Mouse (Mus musculus): ENCODE results near the gene Tcp11l2. TPM values are rescaled to one million over a fixed set of nuclear protein-coding genes. Genes with fewer than 3 reads are reported as not detected.

Gene Tcp11l2
- polyA plus RNA-seq, 1 experiment from 2014 or later = 19.5 TPM

DNA sequence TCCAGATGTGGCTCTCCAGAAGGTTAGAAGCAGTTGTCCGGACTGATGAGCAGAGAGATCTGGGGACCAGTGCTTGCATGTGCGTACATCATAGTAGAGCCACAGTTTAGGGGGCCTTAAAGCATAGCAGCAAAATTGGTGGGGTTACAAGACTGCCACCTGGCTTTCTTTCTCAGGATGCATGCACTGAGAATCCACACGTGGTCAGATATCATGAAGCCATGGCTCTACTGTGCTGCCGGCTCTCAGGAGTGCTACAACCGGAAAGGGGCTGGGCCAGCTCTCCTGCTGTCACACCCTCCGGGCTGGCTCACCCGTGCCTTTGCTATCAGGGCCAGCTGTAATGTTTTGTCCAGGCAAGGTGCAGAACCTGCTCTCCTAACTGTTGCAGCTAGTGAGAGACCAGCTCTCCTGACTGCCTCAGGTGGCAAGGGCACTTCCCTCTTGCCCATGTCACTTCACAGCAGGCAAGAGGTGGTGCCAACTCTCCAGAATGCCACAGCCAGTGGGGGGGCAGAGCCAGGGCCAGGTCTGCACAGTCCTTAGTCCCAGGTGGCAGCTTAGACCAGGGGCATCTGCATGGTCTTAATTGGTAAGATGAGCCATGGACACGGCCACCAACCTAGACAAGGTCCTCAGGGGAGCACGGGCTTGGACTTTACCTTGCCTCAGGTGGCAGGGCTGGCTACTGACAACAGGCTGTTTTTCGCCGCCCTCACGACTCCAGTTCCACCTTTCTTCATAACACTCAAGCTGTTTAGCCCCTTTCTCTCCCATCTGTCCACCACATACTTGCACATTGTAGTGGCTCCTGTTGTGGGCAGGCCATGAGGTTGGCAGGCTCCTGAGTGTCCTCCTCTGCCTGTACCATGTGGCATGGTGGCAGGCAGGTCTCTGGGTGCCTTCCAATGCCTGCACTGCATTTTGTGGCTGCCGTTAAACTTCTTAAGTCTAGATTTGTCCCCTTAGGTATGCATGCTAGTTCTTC is 13.6 kb upstream of the Tcp11l2 start:
- H3K4me3 ChIP-seq (replicated peaks) = no peak overlapping the region
- H3K9me3 ChIP-seq = no peaks in the 10 kb centered on the region; the same call in 1 of the 2 replicates
- no peak overlapping the region for H3K9ac ChIP-seq (replicated peaks)
- H3K36me3 ChIP-seq = no peaks in the 10 kb centered on the region
- H3K27ac ChIP-seq = no peak overlapping the region
- H3K4me1 ChIP-seq (replicated peaks) = no peaks in the 10 kb centered on the region
- 75% methylated on average over 13 of the region's 13 CpGs for WGBS
- 0 out of 2 replicates have a peak, but pooled peaks have one; percentile 34 for ATAC-seq
- H3K27me3 ChIP-seq = no peaks in the 10 kb centered on the region
- H3K4me2 ChIP-seq (replicated peaks) = no peak overlapping the region

DNA sequence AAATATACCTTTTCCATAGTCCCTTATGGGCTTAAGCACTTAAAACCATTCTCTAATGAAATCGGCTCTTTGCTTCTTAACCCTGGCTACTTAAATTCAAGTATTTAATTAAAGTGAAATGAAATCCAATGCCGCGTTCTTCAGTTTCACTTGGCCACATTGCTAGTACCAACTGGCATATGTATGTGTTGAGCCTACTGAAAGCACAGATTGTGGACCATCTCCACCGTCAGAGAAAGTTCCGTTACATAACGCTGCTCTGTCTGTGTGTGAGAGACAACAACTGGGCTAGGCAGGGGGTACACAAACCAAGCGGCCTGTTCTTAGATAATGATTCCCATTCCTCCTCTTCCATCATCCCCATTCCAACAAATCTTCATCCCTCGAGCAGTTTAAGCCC is 12.0 kb upstream of the Tcp11l2 start:
- no peak overlapping the region for H3K4me3 ChIP-seq (replicated peaks)
- H3K9ac ChIP-seq (replicated peaks) = no peak overlapping the region
- no peaks in the 10 kb centered on the region for H3K4me1 ChIP-seq (replicated peaks)
- ATAC-seq = no peak
- 89% methylated on average over 8 of the region's 8 CpGs for WGBS
- no peaks in the 10 kb centered on the region for H3K9me3 ChIP-seq
- no peaks in the 10 kb centered on the region for H3K36me3 ChIP-seq
- no peaks in the 10 kb centered on the region for H3K27me3 ChIP-seq
- no peak overlapping the region for H3K27ac ChIP-seq
- no peak overlapping the region for H3K4me2 ChIP-seq (replicated peaks)

DNA sequence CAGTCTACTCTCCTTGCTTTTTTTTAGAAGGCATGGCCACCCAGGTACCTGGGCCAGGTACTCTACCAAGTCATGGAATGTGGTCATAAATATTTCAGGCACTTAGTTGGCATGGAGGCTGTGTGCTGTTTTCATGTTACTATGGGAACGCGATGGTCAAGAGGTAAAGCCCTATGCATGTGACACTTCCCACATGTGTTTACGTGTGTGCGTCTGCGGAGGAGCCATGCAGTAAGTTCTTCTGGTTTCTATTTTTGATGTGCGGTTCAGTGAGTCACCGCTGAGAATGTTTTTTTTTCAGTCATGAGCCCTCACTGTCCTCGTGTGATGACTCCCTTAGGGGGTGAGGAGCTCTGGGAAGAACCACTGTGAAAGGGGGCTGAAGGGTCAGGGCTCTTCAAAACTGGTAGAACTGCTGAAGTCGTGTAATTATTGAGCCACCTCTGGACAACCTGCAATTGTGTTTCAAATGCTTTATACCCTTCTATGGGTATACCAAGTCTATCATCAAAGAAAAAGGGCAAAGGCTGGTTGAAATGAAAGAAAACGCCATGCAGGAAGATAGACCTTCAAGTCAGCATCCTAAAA is 5.3 kb upstream of the Tcp11l2 start:
- WGBS = 81% methylated on average over 10 of the region's 10 CpGs
- H3K4me3 ChIP-seq (replicated peaks) = no peak overlapping the region
- H3K4me1 ChIP-seq (replicated peaks) = 0 out of 2 replicates have a peak, but pooled peaks cover 3% of the 10 kb centered on the region
- no peak overlapping the region for H3K9ac ChIP-seq (replicated peaks)
- no peak overlapping the region for H3K27ac ChIP-seq
- H3K36me3 ChIP-seq = no peaks in the 10 kb centered on the region
- H3K4me2 ChIP-seq (replicated peaks) = no peak overlapping the region
- H3K9me3 ChIP-seq = no peaks in the 10 kb centered on the region
- 0 out of 2 replicates have a peak, but pooled peaks cover 10% of the 10 kb centered on the region for H3K27me3 ChIP-seq
- ATAC-seq = no peak

DNA sequence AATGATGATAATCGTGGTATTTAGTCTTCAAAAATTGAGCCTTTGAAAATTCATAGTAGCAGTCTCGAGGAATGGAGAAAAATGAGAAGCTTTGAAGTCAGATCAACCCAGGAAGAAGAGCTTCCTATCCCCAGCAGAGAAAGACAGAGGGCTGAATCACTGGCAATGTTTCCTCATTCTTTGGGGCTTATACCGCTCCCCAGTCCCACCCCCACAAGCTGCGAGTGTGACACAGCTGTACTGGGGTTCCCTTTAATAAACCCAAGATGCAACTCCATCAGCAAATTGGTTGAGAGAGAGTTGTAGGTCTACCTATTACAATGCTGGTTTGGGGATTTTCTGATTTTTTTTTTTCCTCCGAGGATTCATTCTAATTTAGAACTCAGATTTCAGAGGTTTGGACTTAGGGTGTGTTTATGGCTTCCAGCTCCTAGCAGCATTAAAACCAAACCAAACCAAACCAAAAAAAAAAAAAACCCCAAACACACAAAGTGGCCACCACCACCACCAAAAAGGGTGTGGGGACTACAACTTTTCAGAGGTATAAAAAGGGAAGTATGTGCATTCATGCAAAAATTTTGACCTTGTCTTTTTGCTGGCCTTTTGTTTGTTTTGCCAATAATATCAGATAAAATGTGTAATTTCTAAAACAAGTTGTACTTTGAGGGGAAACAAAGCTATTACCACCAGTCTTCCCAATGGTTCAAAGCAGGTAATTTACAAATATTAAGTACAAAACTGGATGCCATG is 2.6 kb upstream of the Tcp11l2 start:
- WGBS = 71% methylated on average over 5 of the region's 5 CpGs
- Histone ChIP-seq H3K27ac (no peak overlapping the region), H3K27me3 (peaks cover 15% of the 10 kb centered on the region; the same call in 1 of the 2 replicates), H3K36me3 (no peaks in the 10 kb centered on the region), H3K9ac (replicated peaks) (no peak overlapping the region), H3K4me2 (replicated peaks) (no peak overlapping the region), H3K4me1 (replicated peaks) (peaks cover 14% of the 10 kb centered on the region), H3K9me3 (no peaks in the 10 kb centered on the region), H3K4me3 (replicated peaks) (no peak overlapping the region)
- ATAC-seq = no peak

DNA sequence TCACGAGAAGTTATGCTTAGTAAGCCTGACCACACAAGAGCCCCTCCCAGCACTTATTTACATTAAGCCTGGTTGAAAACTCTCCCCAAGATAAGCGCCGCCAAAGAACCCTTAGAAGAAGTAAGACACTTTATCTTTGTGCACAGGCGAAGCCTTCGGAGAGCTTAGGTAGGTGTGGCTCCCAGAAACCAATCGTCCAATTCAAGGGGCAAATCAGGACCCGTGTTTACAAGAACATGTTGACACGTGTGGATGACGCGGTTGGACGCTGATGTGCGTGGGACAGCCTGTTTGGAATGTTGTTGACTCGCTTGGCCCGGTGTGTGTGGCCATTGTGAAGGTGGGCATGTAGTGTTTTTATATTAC is 414 bp upstream of the Tcp11l2 start:
- no peak overlapping the region; the same call in 1 of the 2 replicates for H3K9ac ChIP-seq (replicated peaks)

DNA sequence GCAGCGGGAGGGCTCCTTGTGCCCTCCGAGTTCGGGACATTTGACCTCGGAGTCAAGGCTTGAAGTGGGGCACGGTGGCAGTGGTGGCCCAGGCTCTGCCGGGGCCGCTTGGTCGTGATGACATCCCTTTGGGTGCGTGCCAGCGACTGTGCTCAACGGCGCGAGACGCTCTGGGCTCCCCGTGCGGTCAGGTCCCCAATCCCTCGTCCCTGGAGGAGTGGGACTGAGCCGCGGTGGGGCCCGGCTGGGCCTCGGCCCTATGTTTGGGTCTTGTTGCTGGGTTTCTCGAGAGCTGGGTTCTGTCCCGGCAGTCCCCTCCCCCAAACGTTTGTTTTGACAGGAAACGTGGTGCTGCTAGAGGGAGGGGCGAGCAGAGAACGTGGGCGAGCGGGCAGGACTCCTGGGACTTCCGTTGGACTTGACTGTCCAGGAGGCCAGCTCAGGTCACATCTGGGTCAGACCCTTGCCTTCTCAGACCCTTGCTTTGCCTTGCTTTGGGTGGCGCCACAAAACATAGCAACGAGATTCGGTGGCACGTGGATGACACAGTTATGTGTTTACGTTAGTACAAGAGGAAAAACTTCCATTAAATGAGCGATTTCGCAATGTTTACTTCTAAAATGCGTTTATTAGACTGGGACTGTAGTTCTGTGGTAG is 773 bp downstream of the Tcp11l2 start:
- H3K9ac ChIP-seq (replicated peaks) = peak overlapping the region; percentile 75
- no peaks in the 10 kb centered on the region for H3K9me3 ChIP-seq
- H3K27ac ChIP-seq = peak overlapping the region; percentile 45
- H3K4me3 ChIP-seq (replicated peaks) = peak overlapping the region; percentile 92
- peaks cover 14% of the 10 kb centered on the region for H3K4me1 ChIP-seq (replicated peaks)
- peak; percentile 66 for ATAC-seq
- no peaks in the 10 kb centered on the region for H3K36me3 ChIP-seq
- peak overlapping the region; percentile 94 for H3K4me2 ChIP-seq (replicated peaks)
- peaks cover 16% of the 10 kb centered on the region; the same call in 1 of the 2 replicates for H3K27me3 ChIP-seq
- WGBS = 7% methylated on average over 38 of the region's 38 CpGs

More for the DNA sequence above, 414 bp upstream of the Tcp11l2 start:
- Histone ChIP-seq H3K4me2 (replicated peaks) (peak overlapping the region; percentile 94), H3K4me3 (replicated peaks) (peak overlapping the region; percentile 92), H3K27me3 (peaks cover 16% of the 10 kb centered on the region; the same call in 1 of the 2 replicates), H3K4me1 (replicated peaks) (peaks cover 14% of the 10 kb centered on the region), H3K27ac (no peak overlapping the region), H3K36me3 (no peaks in the 10 kb centered on the region), H3K9me3 (no peaks in the 10 kb centered on the region)
- WGBS = 2% methylated on average over 14 of the region's 14 CpGs
- peak; percentile 86 for ATAC-seq

DNA sequence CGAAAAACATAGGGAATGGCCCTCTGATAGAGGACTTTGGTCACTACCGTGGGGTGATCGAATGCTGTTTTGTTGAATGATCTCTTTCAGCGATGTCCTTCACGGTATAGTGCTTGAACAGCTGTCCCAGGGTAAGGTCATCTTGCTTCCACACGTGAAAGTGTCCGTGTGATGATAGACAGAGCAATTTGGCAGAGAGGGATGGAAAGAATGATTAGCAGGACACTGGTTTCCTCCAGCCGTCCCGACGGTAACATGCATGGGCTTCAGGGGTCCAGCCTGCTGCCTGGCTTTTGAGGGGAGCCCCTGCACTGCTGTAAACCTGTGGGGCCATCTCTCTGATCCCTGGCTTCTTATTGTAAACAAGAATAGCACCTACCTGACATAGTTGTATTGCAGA is 2.3 kb downstream of the Tcp11l2 start:
- Histone ChIP-seq H3K9ac (replicated peaks) (no peak overlapping the region), H3K4me2 (replicated peaks) (no peak overlapping the region), H3K27ac (no peak overlapping the region), H3K4me3 (replicated peaks) (no peak overlapping the region), H3K36me3 (no peaks in the 10 kb centered on the region), H3K9me3 (no peaks in the 10 kb centered on the region), H3K4me1 (replicated peaks) (peaks cover 14% of the 10 kb centered on the region), H3K27me3 (peaks cover 16% of the 10 kb centered on the region; the same call in 1 of the 2 replicates)
- WGBS = 87% methylated on average over 10 of the region's 10 CpGs
- no peak for ATAC-seq

DNA sequence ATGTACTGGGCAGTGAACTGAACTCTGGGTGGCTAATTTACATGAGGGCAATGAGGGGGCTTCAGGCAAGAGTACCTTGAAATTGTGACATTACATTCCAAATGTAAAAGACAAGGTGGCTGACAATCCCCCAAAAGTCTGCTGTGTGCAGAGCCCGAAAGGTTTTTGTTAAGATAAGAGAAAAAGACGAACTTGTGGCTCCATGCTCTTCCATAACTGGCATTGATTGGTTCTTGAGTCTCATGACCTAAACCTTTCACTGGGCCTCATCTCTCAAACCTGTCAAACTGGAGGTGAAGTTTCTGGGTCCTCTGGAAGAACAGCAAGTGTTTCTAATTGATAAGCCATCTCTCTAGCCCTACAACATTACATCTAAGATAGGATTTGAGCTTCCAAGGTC is 3.1 kb downstream of the Tcp11l2 start:
- no peak overlapping the region for H3K9ac ChIP-seq (replicated peaks)
- WGBS = 89% methylated on average over 2 of the region's 2 CpGs
- no peak overlapping the region for H3K4me3 ChIP-seq (replicated peaks)
- H3K9me3 ChIP-seq = no peaks in the 10 kb centered on the region
- no peaks in the 10 kb centered on the region for H3K36me3 ChIP-seq
- peaks cover 16% of the 10 kb centered on the region; the same call in 1 of the 2 replicates for H3K27me3 ChIP-seq
- no peak for ATAC-seq
- peaks cover 14% of the 10 kb centered on the region for H3K4me1 ChIP-seq (replicated peaks)
- H3K27ac ChIP-seq = no peak overlapping the region
- no peak overlapping the region for H3K4me2 ChIP-seq (replicated peaks)

DNA sequence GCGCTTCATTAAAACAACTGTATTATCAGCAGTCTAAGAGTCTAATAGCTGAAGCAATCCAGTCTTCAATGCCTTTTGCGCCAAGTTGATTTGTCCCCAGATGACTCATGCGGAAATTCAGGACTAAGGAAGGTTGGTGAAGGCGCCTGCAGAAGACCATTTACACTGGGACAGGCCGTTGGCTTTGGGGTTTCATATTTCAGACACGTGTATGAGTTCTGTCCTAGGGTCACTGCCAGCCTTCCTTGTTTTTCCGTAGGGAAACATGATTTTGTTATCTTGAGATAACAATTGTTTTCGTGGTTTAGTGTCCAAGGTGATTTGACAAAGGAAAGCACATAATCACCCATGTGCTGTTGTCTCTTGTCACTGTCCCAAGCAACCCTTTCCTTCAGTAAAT is 4.8 kb downstream of the Tcp11l2 start:
- Histone ChIP-seq H3K27me3 (peaks cover 7% of the 10 kb centered on the region; the same call in 1 of the 2 replicates), H3K4me3 (replicated peaks) (no peak overlapping the region), H3K4me2 (replicated peaks) (no peak overlapping the region), H3K9me3 (no peaks in the 10 kb centered on the region), H3K27ac (no peak overlapping the region), H3K9ac (replicated peaks) (no peak overlapping the region), H3K4me1 (replicated peaks) (peaks cover 11% of the 10 kb centered on the region), H3K36me3 (no peaks in the 10 kb centered on the region)
- 84% methylated on average over 8 of the region's 8 CpGs for WGBS
- no peak for ATAC-seq

DNA sequence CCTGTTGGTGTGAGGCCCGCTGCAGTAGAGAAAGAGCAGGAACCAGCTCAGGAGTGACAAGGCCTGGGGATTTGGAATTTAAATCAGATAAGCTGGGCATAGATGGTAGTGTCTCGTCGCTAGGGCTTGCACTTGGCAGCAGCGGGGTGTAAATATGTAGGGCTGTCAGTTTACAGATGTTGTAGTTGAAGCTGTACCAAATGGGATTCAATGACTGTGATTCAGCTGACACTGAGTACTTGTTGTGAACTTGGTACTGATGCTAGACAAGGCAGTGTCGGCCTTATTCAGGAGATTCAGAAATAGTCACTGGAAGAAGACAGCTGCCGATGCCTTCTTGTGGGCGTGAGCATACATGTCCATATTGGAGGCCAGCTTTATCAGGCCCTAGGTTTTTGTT is 5.8 kb downstream of the Tcp11l2 start:
- peaks cover 10% of the 10 kb centered on the region for H3K4me1 ChIP-seq (replicated peaks)
- no peaks in the 10 kb centered on the region for H3K36me3 ChIP-seq
- no peak overlapping the region for H3K4me2 ChIP-seq (replicated peaks)
- no peak for ATAC-seq
- H3K4me3 ChIP-seq (replicated peaks) = no peak overlapping the region
- H3K9ac ChIP-seq (replicated peaks) = no peak overlapping the region
- WGBS = 81% methylated on average over 7 of the region's 7 CpGs
- H3K27ac ChIP-seq = no peak overlapping the region
- H3K9me3 ChIP-seq = no peaks in the 10 kb centered on the region
- H3K27me3 ChIP-seq = peaks cover 7% of the 10 kb centered on the region; the same call in 1 of the 2 replicates

All from midbrain, embryonic 13.5 days (tissue).